Mouse (Mus musculus): ENCODE measurements around the gene Krt73. TPM values are rescaled to one million over a fixed set of nuclear protein-coding genes. Genes with fewer than 3 reads are reported as not detected.
A peak's percentile ranks its signal among the peaks of the same experiment; 100 is the strongest.

Krt73 gene
- polyA plus RNA-seq (2015; fragmentation: Nextera tagmentation; extraction: Ambion mirVana) = 0.31 and 0.43 TPM in 2 replicates

- no peak within 1 kb of the TSS for H3K4me2 ChIP-seq (ENCODE audit: low read length)
- H3K9me3 ChIP-seq (replicated peaks; ENCODE audit: control insufficient read depth, low read length, poor library complexity, severe bottlenecking) = no peaks in the 10 kb centered on the region
- H3K27me3 ChIP-seq (ENCODE audit: control insufficient read depth, insufficient read depth, low read depth, low read length) = no peaks in the 10 kb centered on the region
- H3K4me1 ChIP-seq (ENCODE audit: control insufficient read depth, insufficient read depth, low read length) = peaks cover 9% of the 10 kb centered on the region
- 55% methylated on average over 6 of the region's 6 CpGs for WGBS
- H3K36me3 ChIP-seq (ENCODE audit: control insufficient read depth, insufficient read depth, low read length) = no peaks in the 10 kb centered on the region
- no peak within 1 kb of the TSS for H3K9ac ChIP-seq (ENCODE audit: low read depth, low read length)
- H3K4me3 ChIP-seq (ENCODE audit: low read depth, low read length) = no peak within 1 kb of the TSS
- no peak for ATAC-seq
- peak within 1 kb of the TSS; percentile 34; the same call in 1 of the 2 replicates for H3K27ac ChIP-seq (ENCODE audit: low read length)
These were observed at the start of gene Krt73 for GRCm38 (mm10) chr15:101802296-101802835. Krt73 (minus strand) TSS chr15:101802346.

- no peak for ATAC-seq
- Histone ChIP-seq H3K9me3 (replicated peaks; ENCODE audit: control insufficient read depth, low read length, poor library complexity, severe bottlenecking) (no peaks in the 10 kb centered on the region), H3K4me2 (ENCODE audit: low read length) (no peak within 1 kb of the TSS), H3K27ac (ENCODE audit: low read length) (no peak within 1 kb of the TSS), H3K4me3 (ENCODE audit: low read depth, low read length) (no peak within 1 kb of the TSS), H3K36me3 (ENCODE audit: control insufficient read depth, insufficient read depth, low read length) (no peaks in the 10 kb centered on the region), H3K27me3 (ENCODE audit: control insufficient read depth, insufficient read depth, low read depth, low read length) (0 out of 2 replicates have a peak, but pooled peaks cover 3% of the 10 kb centered on the region), H3K9ac (ENCODE audit: low read depth, low read length) (no peak within 1 kb of the TSS), H3K4me1 (ENCODE audit: control insufficient read depth, insufficient read depth, low read length) (no peaks in the 10 kb centered on the region; the same call in 1 of the 2 replicates)
- 88% methylated on average over 6 of the region's 6 CpGs for WGBS
These were observed 48.5 kb upstream of the Krt73 start, which contains the start of gene Krt1 for GRCm38 (mm10) chr15:101850694-101851093. Krt1 (minus strand) TSS chr15:101850794.

DNA sequence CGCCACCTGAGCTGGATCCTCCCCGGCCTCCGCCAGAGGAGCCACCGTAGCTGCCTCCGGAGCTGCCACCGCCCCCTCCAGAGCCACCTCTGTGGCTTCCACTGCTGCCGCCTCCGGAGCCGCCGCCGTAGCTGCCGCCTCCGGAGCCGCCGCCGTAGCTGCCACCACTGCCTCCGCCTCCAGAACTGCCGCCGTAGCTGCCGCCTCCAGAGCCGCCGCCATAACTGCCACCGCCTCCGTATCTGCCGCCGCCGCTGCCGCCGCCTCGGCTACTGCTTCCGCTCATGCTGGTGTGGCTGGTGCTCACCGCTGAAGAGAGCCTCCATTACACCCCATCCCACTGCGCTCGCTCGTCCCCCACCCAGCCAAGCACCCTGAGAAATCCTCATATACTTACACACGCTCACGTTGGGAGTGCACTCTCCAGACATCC is 43.8 kb upstream of the Krt73 start:
- Histone ChIP-seq H3K27me3 (ENCODE audit: control insufficient read depth, insufficient read depth, low read depth, low read length) (no peaks in the 10 kb centered on the region), H3K9ac (ENCODE audit: low read depth, low read length) (peak overlapping the region; percentile 73), H3K4me3 (ENCODE audit: low read depth, low read length) (peak overlapping the region; percentile 49), H3K9me3 (replicated peaks; ENCODE audit: control insufficient read depth, low read length, poor library complexity, severe bottlenecking) (no peaks in the 10 kb centered on the region), H3K36me3 (ENCODE audit: control insufficient read depth, insufficient read depth, low read length) (no peaks in the 10 kb centered on the region), H3K4me2 (ENCODE audit: low read length) (peak overlapping the region; percentile 62), H3K4me1 (ENCODE audit: control insufficient read depth, insufficient read depth, low read length) (peaks cover 4% of the 10 kb centered on the region; the same call in 1 of the 2 replicates), H3K27ac (ENCODE audit: low read length) (peak overlapping the region; percentile 84)
- ATAC-seq = peak; percentile 91
- under 1% methylated on average over 35 of the region's 37 CpGs for WGBS

GRCm38 (mm10) chr15:101843192-101843591 is 41.0 kb upstream of the Krt73 start:
- Histone ChIP-seq H3K9me3 (replicated peaks; ENCODE audit: control insufficient read depth, low read length, poor library complexity, severe bottlenecking) (no peaks in the 10 kb centered on the region), H3K36me3 (ENCODE audit: control insufficient read depth, insufficient read depth, low read length) (no peaks in the 10 kb centered on the region), H3K27me3 (ENCODE audit: control insufficient read depth, insufficient read depth, low read depth, low read length) (no peaks in the 10 kb centered on the region), H3K4me2 (ENCODE audit: low read length) (no peak overlapping the region), H3K9ac (ENCODE audit: low read depth, low read length) (no peak overlapping the region), H3K4me3 (ENCODE audit: low read depth, low read length) (no peak overlapping the region), H3K27ac (ENCODE audit: low read length) (no peak overlapping the region), H3K4me1 (ENCODE audit: control insufficient read depth, insufficient read depth, low read length) (peaks cover 4% of the 10 kb centered on the region; the same call in 1 of the 2 replicates)
- ATAC-seq = no peak
- 56% methylated on average over 9 of the region's 9 CpGs for WGBS

GRCm38 (mm10) chr15:101834784-101835328 is 32.7 kb upstream of the Krt73 start:
- Histone ChIP-seq H3K9me3 (replicated peaks; ENCODE audit: control insufficient read depth, low read length, poor library complexity, severe bottlenecking) (no peaks in the 10 kb centered on the region), H3K4me1 (ENCODE audit: control insufficient read depth, insufficient read depth, low read length) (no peaks in the 10 kb centered on the region), H3K4me2 (ENCODE audit: low read length) (no peak overlapping the region), H3K27ac (ENCODE audit: low read length) (no peak overlapping the region), H3K36me3 (ENCODE audit: control insufficient read depth, insufficient read depth, low read length) (no peaks in the 10 kb centered on the region), H3K27me3 (ENCODE audit: control insufficient read depth, insufficient read depth, low read depth, low read length) (no peaks in the 10 kb centered on the region), H3K9ac (ENCODE audit: low read depth, low read length) (no peak overlapping the region), H3K4me3 (ENCODE audit: low read depth, low read length) (no peak overlapping the region)
- no peak for ATAC-seq
- WGBS = 63% methylated on average over 5 of the region's 5 CpGs

- Histone ChIP-seq H3K9ac (ENCODE audit: low read depth, low read length) (no peak overlapping the region), H3K4me1 (ENCODE audit: control insufficient read depth, insufficient read depth, low read length) (no peaks in the 10 kb centered on the region), H3K4me3 (ENCODE audit: low read depth, low read length) (no peak overlapping the region), H3K27me3 (ENCODE audit: control insufficient read depth, insufficient read depth, low read depth, low read length) (no peaks in the 10 kb centered on the region), H3K4me2 (ENCODE audit: low read length) (no peak overlapping the region), H3K27ac (ENCODE audit: low read length) (no peak overlapping the region), H3K36me3 (ENCODE audit: control insufficient read depth, insufficient read depth, low read length) (no peaks in the 10 kb centered on the region), H3K9me3 (replicated peaks; ENCODE audit: control insufficient read depth, low read length, poor library complexity, severe bottlenecking) (no peaks in the 10 kb centered on the region)
- WGBS = 58% methylated on average over 6 of the region's 6 CpGs
- ATAC-seq = no peak
These were observed 31.0 kb upstream of the Krt73 start for GRCm38 (mm10) chr15:101833131-101833530.

GRCm38 (mm10) chr15:101829441-101829840 is 27.3 kb upstream of the Krt73 start:
- WGBS = 70% methylated on average over 5 of the region's 5 CpGs
- Histone ChIP-seq H3K4me1 (ENCODE audit: control insufficient read depth, insufficient read depth, low read length) (no peaks in the 10 kb centered on the region), H3K9ac (ENCODE audit: low read depth, low read length) (no peak overlapping the region), H3K4me2 (ENCODE audit: low read length) (no peak overlapping the region), H3K4me3 (ENCODE audit: low read depth, low read length) (no peak overlapping the region), H3K36me3 (ENCODE audit: control insufficient read depth, insufficient read depth, low read length) (no peaks in the 10 kb centered on the region), H3K27ac (ENCODE audit: low read length) (no peak overlapping the region), H3K27me3 (ENCODE audit: control insufficient read depth, insufficient read depth, low read depth, low read length) (no peaks in the 10 kb centered on the region), H3K9me3 (replicated peaks; ENCODE audit: control insufficient read depth, low read length, poor library complexity, severe bottlenecking) (no peaks in the 10 kb centered on the region)
- no peak for ATAC-seq

DNA sequence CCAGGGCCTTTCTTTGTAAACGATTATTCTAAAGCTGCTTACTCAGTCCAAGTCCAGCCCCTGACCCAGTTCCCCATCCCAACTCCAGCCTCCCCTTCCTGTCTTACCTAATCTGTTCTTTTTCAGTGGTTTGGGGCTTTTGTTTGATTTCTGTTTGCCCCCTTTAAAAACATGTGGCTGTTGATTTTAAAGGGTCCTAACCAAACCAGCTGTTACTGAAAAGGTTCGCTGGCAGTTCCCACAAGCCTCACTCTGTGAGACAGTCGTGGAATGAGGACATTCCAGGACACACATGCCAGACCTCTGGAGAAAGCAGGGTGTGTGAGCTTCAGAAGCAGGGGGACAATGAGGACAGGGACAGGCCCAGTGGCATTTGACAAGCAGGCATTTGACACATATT is 19.6 kb upstream of the Krt73 start:
- H3K36me3 ChIP-seq (ENCODE audit: control insufficient read depth, insufficient read depth, low read length) = no peaks in the 10 kb centered on the region
- H3K27me3 ChIP-seq (ENCODE audit: control insufficient read depth, insufficient read depth, low read depth, low read length) = no peaks in the 10 kb centered on the region
- H3K4me3 ChIP-seq (ENCODE audit: low read depth, low read length) = no peak overlapping the region
- no peak overlapping the region for H3K9ac ChIP-seq (ENCODE audit: low read depth, low read length)
- no peak for ATAC-seq
- H3K4me1 ChIP-seq (ENCODE audit: control insufficient read depth, insufficient read depth, low read length) = no peaks in the 10 kb centered on the region
- H3K27ac ChIP-seq (ENCODE audit: low read length) = no peak overlapping the region
- WGBS = 28% methylated on average over 3 of the region's 3 CpGs
- H3K9me3 ChIP-seq (replicated peaks; ENCODE audit: control insufficient read depth, low read length, poor library complexity, severe bottlenecking) = no peaks in the 10 kb centered on the region
- no peak overlapping the region for H3K4me2 ChIP-seq (ENCODE audit: low read length)

- 84% methylated on average over 16 of the region's 16 CpGs for WGBS
- no peak within 1 kb of the TSS for H3K9ac ChIP-seq (ENCODE audit: low read depth, low read length)
These were observed 15.7 kb upstream of the Krt73 start, which contains the start of gene Krt2 for GRCm38 (mm10) chr15:101817875-101818274. Krt2 (minus strand) TSS chr15:101818169.

More at GRCm38 (mm10) chr15:101817875-101818274, 15.7 kb upstream of the Krt73 start, which contains the start of gene Krt2:
- Histone ChIP-seq H3K9me3 (replicated peaks; ENCODE audit: control insufficient read depth, low read length, poor library complexity, severe bottlenecking) (no peaks in the 10 kb centered on the region), H3K27me3 (ENCODE audit: control insufficient read depth, insufficient read depth, low read depth, low read length) (no peaks in the 10 kb centered on the region), H3K4me2 (ENCODE audit: low read length) (no peak within 1 kb of the TSS), H3K4me3 (ENCODE audit: low read depth, low read length) (no peak within 1 kb of the TSS), H3K4me1 (ENCODE audit: control insufficient read depth, insufficient read depth, low read length) (no peaks in the 10 kb centered on the region), H3K27ac (ENCODE audit: low read length) (no peak within 1 kb of the TSS), H3K36me3 (ENCODE audit: control insufficient read depth, insufficient read depth, low read length) (no peaks in the 10 kb centered on the region)
- ATAC-seq = no peak

All from midbrain, embryonic 16.5 days (tissue).